Mouse (Mus musculus): ENCODE results near the gene Dmbx1.

- TF ChIP-seq CTCF (IDR thresholded peaks at IDR 0.05; ENCODE audit: borderline replicate concordance, extremely low read depth, insufficient read depth, insufficient read length) (no peak), POLR2A (IDR thresholded peaks at IDR 0.05; ENCODE audit: borderline replicate concordance, extremely low read depth, insufficient read depth, insufficient read length, poor library complexity, severe bottlenecking) (no peak)
These were observed 53.9 kb downstream of the Dmbx1 start for GRCm38 (mm10) chr4:115885846-115886245.
